Mouse (Mus musculus): ENCODE measurements at regions not wholly inside any gene's neighbourhood (a gene's known extent, or its start where the extent isn't known, plus 50 kb on each side); places are given as distances from the start of the nearest gene placed in this dataset.
"Not testable (repeated sequence)": the region's sequence is repeated elsewhere in the genome, so short reads cannot be mapped to it uniquely, and the experiment has no call there.

GRCm38 (mm10) chr2:72619446-72619845 is 143.5 kb downstream of the Cdca7 start:
- DNase-seq: no peak

GRCm38 (mm10) chr2:72620182-72620652 is 144.3 kb downstream of the Cdca7 start:
- no peak for DNase-seq

- DNase-seq: no peak
Measured at GRCm38 (mm10) chr2:72627915-72628314, 152.0 kb downstream of the Cdca7 start.

GRCm38 (mm10) chr2:72628626-72629470 is 152.9 kb downstream of the Cdca7 start:
- DNase-seq: no peak

- no peak for DNase-seq
Measured at GRCm38 (mm10) chr2:72629691-72630461, 153.9 kb downstream of the Cdca7 start.

- no peak for DNase-seq
Measured at GRCm38 (mm10) chr2:72637881-72638620, 162.1 kb downstream of the Cdca7 start.

- DNase-seq: no peak
Measured at GRCm38 (mm10) chr2:72639022-72639421, 163.1 kb downstream of the Cdca7 start.

GRCm38 (mm10) chr2:72641228-72641627 is 165.3 kb downstream of the Cdca7 start:
- no peak for DNase-seq

- DNase-seq: no peak
Measured at GRCm38 (mm10) chr2:72644151-72644843, 168.3 kb downstream of the Cdca7 start.

- DNase-seq: no peak
Measured at GRCm38 (mm10) chr2:72647642-72648041, 171.7 kb downstream of the Cdca7 start.

GRCm38 (mm10) chr2:72648294-72648693 is 172.3 kb downstream of the Cdca7 start:
- no peak for DNase-seq

GRCm38 (mm10) chr2:72655864-72656263 is 179.9 kb downstream of the Cdca7 start:
- no peak for DNase-seq

- DNase-seq: no peak
Measured at GRCm38 (mm10) chr2:72657101-72657920, 181.4 kb downstream of the Cdca7 start.

- no peak for DNase-seq
Measured at GRCm38 (mm10) chr2:72662396-72662795, 186.4 kb downstream of the Cdca7 start.

- DNase-seq: no peak
Measured at GRCm38 (mm10) chr2:72662979-72663780, 187.2 kb downstream of the Cdca7 start.

GRCm38 (mm10) chr2:72667396-72667795 is 191.4 kb downstream of the Cdca7 start:
- DNase-seq: not testable (repeated sequence)

- no peak for DNase-seq
Measured at GRCm38 (mm10) chr2:72672908-72673901, 197.2 kb downstream of the Cdca7 start.

GRCm38 (mm10) chr2:72674229-72674628 is 198.3 kb downstream of the Cdca7 start:
- DNase-seq: peak; percentile 34

- DNase-seq: no peak
Measured at GRCm38 (mm10) chr2:72674856-72675440, 199.0 kb downstream of the Cdca7 start.

All from right cerebral cortex, postnatal 4 days (tissue).